Mouse (Mus musculus) limb, embryonic 13.5 days (tissue): ENCODE measurements around the gene Commd4. TPM values are rescaled to one million over a fixed set of nuclear protein-coding genes. Genes with fewer than 3 reads are reported as not detected.

Source experiments
- ATAC-seq: fragments of 200-750 bp; cut with Nextera tagmentation; 2 replicates; pipeline ENCODE4 v1.8.0; 2017; ENCODE audit warnings: low read depth, moderate number of reproducible peaks, moderate TSS enrichment; ENCODE audit not compliant: low FRiP score
- H3K27ac ChIP-seq: fragments of 300-500 bp; sonication (generic); 2 replicates; pipeline ENCODE4 v1.5.1; 2015; ENCODE audit warnings: inconsistent platforms, mild to moderate bottlenecking, moderate library complexity
- H3K27me3 ChIP-seq: fragments of 300-500 bp; sonication (generic); 2 replicates; pipeline ENCODE4 v1.6.1; 2015; ENCODE audit warnings: mild to moderate bottlenecking, inconsistent platforms
- H3K36me3 ChIP-seq: fragments of 300-500 bp; sonication (generic); 2 replicates; pipeline ENCODE4 v1.6.1; 2015; ENCODE audit warnings: inconsistent platforms, mild to moderate bottlenecking, moderate library complexity
- H3K4me1 ChIP-seq: fragments of 300-500 bp; sonication (generic); 2 replicates; pipeline ENCODE4 v1.6.1; 2015; ENCODE audit warnings: inconsistent platforms
- H3K4me2 ChIP-seq: fragments of 300-500 bp; sonication (generic); replicated peaks from 2 replicates; pipeline ENCODE4 v1.6.1; 2015; ENCODE audit warnings: inconsistent platforms, mild to moderate bottlenecking, moderate library complexity
- H3K4me3 ChIP-seq: fragments of 300-500 bp; sonication (generic); 2 replicates; pipeline ENCODE4 v1.5.1; 2015; ENCODE audit warnings: moderate library complexity, mild to moderate bottlenecking, inconsistent platforms
- H3K9ac ChIP-seq: fragments of 300-500 bp; sonication (generic); 2 replicates; pipeline ENCODE4 v1.6.1; 2015; ENCODE audit warnings: mild to moderate bottlenecking, inconsistent platforms
- H3K9me3 ChIP-seq: fragments of 300-500 bp; sonication (generic); 2 replicates; pipeline ENCODE4 v1.6.1; 2016; ENCODE audit warnings: inconsistent platforms
- WGBS: fragments of 180-500 bp; shearing (Covaris S2); methylation state at CpG from one replicate; pipeline ENCODE4 v1.1.7; 2015; 5-methylcytosine and 5-hydroxymethylcytosine counted together
- polyA plus RNA-seq: library from polyadenylated mRNA; unstranded; fragments of >200 nt; fragmentation: Nextera tagmentation; extraction: Ambion mirVana; gene quantifications from 2 replicates; pipeline ENCODE4 v1.2.1, GENCODE M21; 2015

Commd4 gene
- polyA plus RNA-seq, 1 experiment from 2014 or later = 91.5 TPM

- no peaks in the 10 kb centered on the region for H3K27me3 ChIP-seq
- no peaks in the 10 kb centered on the region for H3K9me3 ChIP-seq
- H3K36me3 ChIP-seq = peaks cover 98% of the 10 kb centered on the region
- no peak overlapping the region for H3K9ac ChIP-seq
- H3K4me3 ChIP-seq = no peak overlapping the region
- H3K4me1 ChIP-seq = no peaks in the 10 kb centered on the region
- H3K27ac ChIP-seq = no peak overlapping the region
- H3K4me2 ChIP-seq = no peak overlapping the region
- no peak for ATAC-seq
- WGBS = 93% methylated on average over 9 of the region's 9 CpGs
Observed at GRCm38 (mm10) chr9:57139110-57139509, 19.0 kb downstream of the Commd4 start.

GRCm38 (mm10) chr9:57138507-57138906 is 19.6 kb downstream of the Commd4 start:
- WGBS = 90% methylated on average over 6 of the region's 6 CpGs
- ATAC-seq = no peak

GRCm38 (mm10) chr9:57137777-57138176 is 20.4 kb downstream of the Commd4 start:
- no peaks in the 10 kb centered on the region for H3K4me1 ChIP-seq
- WGBS = 89% methylated on average over 9 of the region's 9 CpGs
- 0 out of 2 replicates have a peak overlapping the region, but pooled peaks have one; percentile 19 for H3K9ac ChIP-seq

More at GRCm38 (mm10) chr9:57138507-57138906, 19.6 kb downstream of the Commd4 start:
- Histone ChIP-seq H3K27ac (no peak overlapping the region), H3K4me1 (no peaks in the 10 kb centered on the region), H3K27me3 (no peaks in the 10 kb centered on the region), H3K36me3 (peaks cover 94% of the 10 kb centered on the region), H3K9ac (no peak overlapping the region), H3K4me3 (no peak overlapping the region), H3K9me3 (no peaks in the 10 kb centered on the region), H3K4me2 (no peak overlapping the region)

GRCm38 (mm10) chr9:57137246-57137645 is 20.9 kb downstream of the Commd4 start:
- Histone ChIP-seq H3K4me1 (no peaks in the 10 kb centered on the region), H3K9ac (no peak overlapping the region), H3K9me3 (no peaks in the 10 kb centered on the region), H3K4me2 (no peak overlapping the region), H3K36me3 (peaks cover 82% of the 10 kb centered on the region), H3K27ac (no peak overlapping the region), H3K4me3 (no peak overlapping the region), H3K27me3 (no peaks in the 10 kb centered on the region)
- 79% methylated on average over 6 of the region's 6 CpGs for WGBS
- no peak for ATAC-seq

More at GRCm38 (mm10) chr9:57137777-57138176, 20.4 kb downstream of the Commd4 start:
- H3K36me3 ChIP-seq = peaks cover 87% of the 10 kb centered on the region
- no peak for ATAC-seq
- H3K27ac ChIP-seq = no peak overlapping the region
- H3K27me3 ChIP-seq = no peaks in the 10 kb centered on the region
- H3K4me2 ChIP-seq = no peak overlapping the region
- no peak overlapping the region for H3K4me3 ChIP-seq
- no peaks in the 10 kb centered on the region for H3K9me3 ChIP-seq

GRCm38 (mm10) chr9:57130577-57131433 is 27.3 kb downstream of the Commd4 start, which contains the start of gene Man2c1:
Man2c1 (plus strand) TSS chr9:57130690.
- peak within 1 kb of the TSS; percentile 91 for H3K27ac ChIP-seq
- peak within 1 kb of the TSS; percentile 78 for H3K9ac ChIP-seq
- no peaks in the 10 kb centered on the region for H3K27me3 ChIP-seq
- peak within 1 kb of the TSS; percentile 73 for H3K4me2 ChIP-seq
- peak within 1 kb of the TSS; percentile 68 for H3K4me3 ChIP-seq
- under 1% methylated on average over 58 of the region's 58 CpGs for WGBS
- H3K9me3 ChIP-seq = no peaks in the 10 kb centered on the region
- ATAC-seq = peak; percentile 87
- H3K36me3 ChIP-seq = peaks cover 46% of the 10 kb centered on the region
- peaks cover 13% of the 10 kb centered on the region for H3K4me1 ChIP-seq

GRCm38 (mm10) chr9:57129641-57130040 is 28.5 kb downstream of the Commd4 start:
- Histone ChIP-seq H3K4me1 (peaks cover 13% of the 10 kb centered on the region), H3K4me2 (peak overlapping the region; percentile 73), H3K9ac (peak overlapping the region; percentile 78; the same call in 1 of the 2 replicates), H3K27ac (no peak overlapping the region), H3K9me3 (no peaks in the 10 kb centered on the region), H3K27me3 (no peaks in the 10 kb centered on the region), H3K36me3 (peaks cover 44% of the 10 kb centered on the region), H3K4me3 (peak overlapping the region; percentile 68)
- ATAC-seq = no peak

- H3K36me3 ChIP-seq = peaks cover 92% of the 10 kb centered on the region
- no peak overlapping the region for H3K9ac ChIP-seq
- no peak overlapping the region for H3K27ac ChIP-seq
- no peak overlapping the region for H3K4me3 ChIP-seq
- WGBS = 92% methylated on average over 13 of the region's 13 CpGs
- no peak overlapping the region for H3K4me2 ChIP-seq
- ATAC-seq = no peak
- no peaks in the 10 kb centered on the region for H3K9me3 ChIP-seq
- H3K4me1 ChIP-seq = no peaks in the 10 kb centered on the region
- H3K27me3 ChIP-seq = no peaks in the 10 kb centered on the region
Observed at GRCm38 (mm10) chr9:57117261-57117755, 40.8 kb downstream of the Commd4 start.

Other genes with a start within 250 kb of the Commd4 start
- gene Snx33, start 230.0 kb downstream of the Commd4 start, polyA plus RNA-seq = 12.0 and 13.1 TPM in 2 replicates
- gene Imp3, start 220.9 kb downstream of the Commd4 start, polyA plus RNA-seq = 87.6 and 88.8 TPM in 2 replicates
- 29.2 and 29.3 TPM in 2 replicates for gene Snupn, start 207.5 kb downstream of the Commd4 start, polyA plus RNA-seq
- gene Ptpn9, start 163.4 kb downstream of the Commd4 start, polyA plus RNA-seq = 28.0 and 29.3 TPM in 2 replicates
- gene Sin3a, start 86.3 kb downstream of the Commd4 start, polyA plus RNA-seq = 32.4 and 40.2 TPM in 2 replicates
- 64.5 and 71.0 TPM in 2 replicates for gene Man2c1, start 27.6 kb downstream of the Commd4 start, polyA plus RNA-seq
- 9.5 and 10.0 TPM in 2 replicates for gene Neil1, start 10.0 kb downstream of the Commd4 start, polyA plus RNA-seq
- not detected in 2 replicates for gene Trcg1, start 78.2 kb upstream of the Commd4 start, polyA plus RNA-seq
- 16.5 and 17.6 TPM in 2 replicates for gene 1700017B05Rik, start 104.3 kb upstream of the Commd4 start, polyA plus RNA-seq